Mouse (Mus musculus) lung, postnatal 0 days (tissue): ENCODE results near the gene Fmnl1.

Experiments used
- CTCF ChIP-seq: IDR thresholded peaks from 2 replicates; pipeline ENCODE4 v1.5.1; 2016; ENCODE audit warnings: antibody characterized with exemption, mild to moderate bottlenecking
- EP300 ChIP-seq: IDR thresholded peaks from 2 replicates; pipeline ENCODE4 v1.6.1; 2016; ENCODE audit warnings: antibody characterized with exemption, mild to moderate bottlenecking, control low read depth

- TF ChIP-seq CTCF: no peak
- TF ChIP-seq EP300: no peak
Observed at GRCm38 (mm10) chr11:103221437-103221836, 50.5 kb downstream of the Fmnl1 start.
